Mouse (Mus musculus) heart, embryonic 10.5 days (tissue): ENCODE measurements around the gene Ankrd31. TPM values are rescaled to one million over a fixed set of nuclear protein-coding genes. Genes with fewer than 3 reads are reported as not detected.
"Not testable (repeated sequence)": the region's sequence is repeated elsewhere in the genome, so short reads cannot be mapped to it uniquely, and the experiment has no call there.

ENCODE experiments used
- DNase-seq: peaks from one replicate; pipeline ENCODE4 v3.0.0-alpha.2; 2017; ENCODE audit warnings: low spot score
- H3K27ac ChIP-seq: fragments of 300-500 bp; sonication (generic); 2 replicates; pipeline ENCODE4 v1.5.1; 2016; ENCODE audit warnings: mild to moderate bottlenecking
- H3K27me3 ChIP-seq: fragments of 300-500 bp; sonication (generic); 2 replicates; pipeline ENCODE4 v1.6.1; 2016; ENCODE audit warnings: mild to moderate bottlenecking; ENCODE audit not compliant: poor library complexity, insufficient read depth, severe bottlenecking
- H3K36me3 ChIP-seq: fragments of 300-500 bp; sonication (generic); 2 replicates; pipeline ENCODE4 v1.6.1; 2016; ENCODE audit warnings: mild to moderate bottlenecking, moderate library complexity
- H3K4me1 ChIP-seq: fragments of 300-500 bp; sonication (generic); 2 replicates; pipeline ENCODE4 v1.6.1; 2016; ENCODE audit warnings: mild to moderate bottlenecking
- H3K4me3 ChIP-seq: fragments of 300-500 bp; sonication (generic); 2 replicates; pipeline ENCODE4 v1.5.1; 2016; ENCODE audit warnings: mild to moderate bottlenecking, moderate library complexity
- H3K9me3 ChIP-seq: fragments of 300-500 bp; sonication (generic); 2 replicates; pipeline ENCODE4 v1.6.1; 2016; ENCODE audit warnings: mild to moderate bottlenecking, moderate library complexity
- WGBS: fragments of 180-500 bp; shearing (Covaris S2); methylation state at CpG from one replicate; pipeline ENCODE4 v1.1.7; 2016; 5-methylcytosine and 5-hydroxymethylcytosine counted together
- polyA plus RNA-seq: library from polyadenylated mRNA; unstranded; fragments of >200 nt; fragmentation: Nextera tagmentation; extraction: Ambion mirVana; gene quantifications from 2 replicates; pipeline ENCODE4 v1.2.1, GENCODE M21; 2016

Ankrd31 gene
- polyA plus RNA-seq, 1 experiment from 2014 or later: not detected

- H3K4me3 ChIP-seq: no peak overlapping the region
- H3K9me3 ChIP-seq: no peaks in the 10 kb centered on the region
- H3K27me3 ChIP-seq: no peaks in the 10 kb centered on the region
- H3K4me1 ChIP-seq: no peaks in the 10 kb centered on the region
- DNase-seq: no peak
- H3K36me3 ChIP-seq: no peaks in the 10 kb centered on the region
- no peak overlapping the region for H3K27ac ChIP-seq
- 75% methylated on average over 12 of the region's 12 CpGs for WGBS
Observed at GRCm38 (mm10) chr13:96878220-96879057, 130.4 kb downstream of the Ankrd31 start.

- DNase-seq: no peak
- Histone ChIP-seq H3K4me3 (no peak overlapping the region), H3K27me3 (no peaks in the 10 kb centered on the region), H3K27ac (no peak overlapping the region), H3K9me3 (no peaks in the 10 kb centered on the region), H3K4me1 (no peaks in the 10 kb centered on the region), H3K36me3 (no peaks in the 10 kb centered on the region)
- 42% methylated on average over 1 of the region's 1 CpGs for WGBS
Observed at GRCm38 (mm10) chr13:96884534-96884933, 136.5 kb downstream of the Ankrd31 start.

GRCm38 (mm10) chr13:96889985-96890384, 141.9 kb downstream of the Ankrd31 start:
- no peak overlapping the region for H3K27ac ChIP-seq
- DNase-seq: no peak
- H3K27me3 ChIP-seq: no peaks in the 10 kb centered on the region
- 30% methylated on average over 2 of the region's 2 CpGs for WGBS
- H3K36me3 ChIP-seq: no peaks in the 10 kb centered on the region
- H3K4me1 ChIP-seq: no peaks in the 10 kb centered on the region
- H3K9me3 ChIP-seq: no peaks in the 10 kb centered on the region
- no peak overlapping the region for H3K4me3 ChIP-seq

- WGBS: 67% methylated on average over 2 of the region's 2 CpGs
- Histone ChIP-seq H3K36me3 (no peaks in the 10 kb centered on the region), H3K27ac (no peak overlapping the region), H3K9me3 (no peaks in the 10 kb centered on the region), H3K27me3 (no peaks in the 10 kb centered on the region), H3K4me3 (no peak overlapping the region), H3K4me1 (no peaks in the 10 kb centered on the region)
- DNase-seq: no peak
Observed at GRCm38 (mm10) chr13:96895144-96895543, 147.1 kb downstream of the Ankrd31 start.

- Histone ChIP-seq H3K36me3 (no peaks in the 10 kb centered on the region), H3K27ac (no peak overlapping the region)
- WGBS: 66% methylated on average over 3 of the region's 3 CpGs
Observed at GRCm38 (mm10) chr13:96906717-96907116, 158.6 kb downstream of the Ankrd31 start.

GRCm38 (mm10) chr13:96911202-96911601, 163.1 kb downstream of the Ankrd31 start:
- 79% methylated on average over 3 of the region's 3 CpGs for WGBS
- H3K9me3 ChIP-seq: no peaks in the 10 kb centered on the region
- no peaks in the 10 kb centered on the region for H3K36me3 ChIP-seq
- no peaks in the 10 kb centered on the region for H3K27me3 ChIP-seq
- no peaks in the 10 kb centered on the region for H3K4me1 ChIP-seq
- H3K4me3 ChIP-seq: no peak overlapping the region
- DNase-seq: no peak
- no peak overlapping the region for H3K27ac ChIP-seq

More at GRCm38 (mm10) chr13:96906717-96907116, 158.6 kb downstream of the Ankrd31 start:
- Histone ChIP-seq H3K4me1 (no peaks in the 10 kb centered on the region), H3K9me3 (no peaks in the 10 kb centered on the region), H3K4me3 (no peak overlapping the region), H3K27me3 (no peaks in the 10 kb centered on the region)
- no peak for DNase-seq

- not testable (repeated sequence) for H3K4me1 ChIP-seq, H3K36me3 ChIP-seq, H3K4me3 ChIP-seq, H3K9me3 ChIP-seq, H3K27ac ChIP-seq
- DNase-seq: peak; percentile 42
- H3K27me3 ChIP-seq: peaks cover 31% of the 10 kb centered on the region
- 89% methylated on average over 4 of the region's 4 CpGs for WGBS
Observed at GRCm38 (mm10) chr13:96923134-96923533, 175.1 kb downstream of the Ankrd31 start.

- DNase-seq: peak; percentile 83
- H3K4me1 ChIP-seq: peaks cover 6% of the 10 kb centered on the region
- peak within 1 kb of the TSS; percentile 81 for H3K27ac ChIP-seq
- WGBS: 8% methylated on average over 56 of the region's 56 CpGs
- peak within 1 kb of the TSS; percentile 76 for H3K4me3 ChIP-seq
- peaks cover 31% of the 10 kb centered on the region for H3K27me3 ChIP-seq
- H3K9me3 ChIP-seq: no peaks in the 10 kb centered on the region
- no peaks in the 10 kb centered on the region for H3K36me3 ChIP-seq
Observed at GRCm38 (mm10) chr13:96923999-96924961, 176.2 kb downstream of the Ankrd31 start, which contains the start of gene Gcnt4. Gene Gcnt4, plus strand, starts transcription at chr13:96924689.

GRCm38 (mm10) chr13:96924985-96925745, 177.1 kb downstream of the Ankrd31 start:
- Histone ChIP-seq H3K27me3 (peaks cover 31% of the 10 kb centered on the region), H3K36me3 (no peaks in the 10 kb centered on the region), H3K4me1 (peaks cover 6% of the 10 kb centered on the region), H3K9me3 (no peaks in the 10 kb centered on the region), H3K27ac (peak overlapping the region; percentile 81), H3K4me3 (peak overlapping the region; percentile 76)
- 1% methylated on average over 53 of the region's 53 CpGs for WGBS
- DNase-seq: peak; percentile 75

- WGBS: 41% methylated on average over 10 of the region's 10 CpGs
- no peaks in the 10 kb centered on the region for H3K36me3 ChIP-seq
- peaks cover 6% of the 10 kb centered on the region for H3K4me1 ChIP-seq
- peaks cover 31% of the 10 kb centered on the region for H3K27me3 ChIP-seq
- H3K27ac ChIP-seq: no peak overlapping the region
- H3K4me3 ChIP-seq: no peak overlapping the region
- DNase-seq: peak; percentile 68
- no peaks in the 10 kb centered on the region for H3K9me3 ChIP-seq
Observed at GRCm38 (mm10) chr13:96925991-96926725, 178.1 kb downstream of the Ankrd31 start.

GRCm38 (mm10) chr13:96927781-96928180, 179.7 kb downstream of the Ankrd31 start:
- Histone ChIP-seq H3K9me3 (no peaks in the 10 kb centered on the region), H3K4me1 (peaks cover 6% of the 10 kb centered on the region), H3K4me3 (no peak overlapping the region), H3K27ac (no peak overlapping the region), H3K36me3 (no peaks in the 10 kb centered on the region), H3K27me3 (peaks cover 31% of the 10 kb centered on the region)
- 88% methylated on average over 1 of the region's 1 CpGs for WGBS
- peak; percentile 24 for DNase-seq
